In genomic region chr12:83709934-83710333, GRCm38 (mm10) we compare ENCODE assay signal across 23 mouse cellular contexts. TPM values are rescaled to one million over a fixed set of nuclear protein-coding genes. Genes with fewer than 3 reads are reported as not detected.
A peak's percentile ranks its signal among the peaks of the same experiment; 100 is the strongest.
DNase-seq lines count a peak whose midpoint lies in the region; ATAC-seq and TF ChIP-seq lines count a peak whose summit lies in the region.
"Had no signal": no experiment of that assay in that cellular context is flagged by ENCODE, and none has a peak within 500 bp of the region (broad histone marks: within the 10 kb centered on the region; RNA-seq: fewer than 3 reads in every experiment).

No protein-coding gene starts in this region.

- TF ChIP-seq EP300 in liver, postnatal 0 days (IDR thresholded peaks at IDR 0.05; ENCODE audit: low read depth) = no peak

- 79% methylated on average over 2 of the region's 2 CpGs for WGBS in intestine, embryonic 16.5 days
- WGBS in intestine, embryonic 15.5 days = 79% methylated on average over 2 of the region's 2 CpGs
- 66% methylated on average over 2 of the region's 2 CpGs for WGBS in liver, postnatal 0 days (ENCODE audit: insufficient replicate concordance)
- WGBS in liver, embryonic 12.5 days (ENCODE audit: insufficient replicate concordance) = 78% methylated on average over 2 of the region's 2 CpGs
- 92% methylated on average over 2 of the region's 2 CpGs for WGBS in hindbrain, postnatal 0 days

- H3K27ac ChIP-seq in intestine, embryonic 16.5 days (ENCODE audit: low read length) = peak overlapping the region; percentile 95; the same call in 1 of the 2 replicates
- H3K27ac ChIP-seq in intestine, embryonic 15.5 days = no peak overlapping the region
- H3K27ac ChIP-seq in liver, postnatal 0 days (ENCODE audit: low read depth) = peak overlapping the region; percentile 41; the same call in 1 of the 2 replicates
- H3K27ac ChIP-seq in liver, embryonic 12.5 days = no peak overlapping the region
- no peak overlapping the region for H3K27ac ChIP-seq in hindbrain, postnatal 0 days
- H3K27ac ChIP-seq: embryonic facial prominence, embryonic 10.5 days; embryonic facial prominence, embryonic 12.5 days; forebrain, embryonic 13.5 days; forebrain, embryonic 15.5 days had no signal

- no peaks in the 10 kb centered on the region for H3K27me3 ChIP-seq in intestine, embryonic 16.5 days (replicated peaks; ENCODE audit: control insufficient read depth, insufficient read depth, low read length)
- no peaks in the 10 kb centered on the region for H3K27me3 ChIP-seq in intestine, embryonic 15.5 days (replicated peaks)
- H3K27me3 ChIP-seq in liver, postnatal 0 days (ENCODE audit: insufficient read depth, low read length) = no peaks in the 10 kb centered on the region
- no peaks in the 10 kb centered on the region for H3K27me3 ChIP-seq in liver, embryonic 12.5 days (replicated peaks)
- no peaks in the 10 kb centered on the region for H3K27me3 ChIP-seq in hindbrain, postnatal 0 days (ENCODE audit: insufficient read depth, low read length)
- H3K27me3 ChIP-seq: CH12.LX; embryonic facial prominence, embryonic 12.5 days; forebrain, embryonic 13.5 days; forebrain, embryonic 15.5 days; Patski had no signal

- no peak for TF ChIP-seq CTCF in liver, postnatal 0 days (IDR thresholded peaks at IDR 0.05; ENCODE audit: low read depth)
- no peak for TF ChIP-seq CTCF in hindbrain, postnatal 0 days (IDR thresholded peaks at IDR 0.05; ENCODE audit: low read depth)

- ATAC-seq in intestine, embryonic 16.5 days = no peak
- ATAC-seq in intestine, embryonic 15.5 days = no peak
- peak; percentile 66; the same call in 1 of the 2 replicates for ATAC-seq in liver, postnatal 0 days
- no peak for ATAC-seq in liver, embryonic 12.5 days
- ATAC-seq in hindbrain, postnatal 0 days = no peak
- ATAC-seq: activated CD4-positive, CD25-positive, alpha-beta regulatory T cell, adult 4 months; CD4-positive, CD25-positive, alpha-beta regulatory T cell, adult 4 months; forebrain, embryonic 13.5 days; forebrain, embryonic 15.5 days; Patski had no signal

- no peak overlapping the region for H3K9ac ChIP-seq in intestine, embryonic 16.5 days (ENCODE audit: low read depth, low read length)
- no peak overlapping the region for H3K9ac ChIP-seq in intestine, embryonic 15.5 days
- H3K9ac ChIP-seq in liver, postnatal 0 days (replicated peaks) = no peak overlapping the region
- no peak overlapping the region for H3K9ac ChIP-seq in liver, embryonic 12.5 days
- no peak overlapping the region for H3K9ac ChIP-seq in hindbrain, postnatal 0 days (replicated peaks; ENCODE audit: low read length)
- H3K9ac ChIP-seq: embryonic facial prominence, embryonic 12.5 days; forebrain, embryonic 13.5 days; forebrain, embryonic 15.5 days had no signal

- no peaks in the 10 kb centered on the region; the same call in none of the 2 replicates for H3K36me3 ChIP-seq in intestine, embryonic 16.5 days (ENCODE audit: control insufficient read depth, insufficient read depth, low read length)
- 0 out of 2 replicates have a peak, but pooled peaks cover 4% of the 10 kb centered on the region for H3K36me3 ChIP-seq in intestine, embryonic 15.5 days
- peaks cover 36% of the 10 kb centered on the region for H3K36me3 ChIP-seq in liver, postnatal 0 days (replicated peaks; ENCODE audit: insufficient read depth, low read length)
- peaks cover 73% of the 10 kb centered on the region for H3K36me3 ChIP-seq in liver, embryonic 12.5 days
- H3K36me3 ChIP-seq in hindbrain, postnatal 0 days (ENCODE audit: insufficient read depth, low read length) = peaks cover 23% of the 10 kb centered on the region; the same call in 1 of the 2 replicates

- H3K4me3 ChIP-seq in intestine, embryonic 16.5 days (ENCODE audit: low read length) = no peak overlapping the region
- H3K4me3 ChIP-seq in intestine, embryonic 15.5 days (replicated peaks) = no peak overlapping the region
- H3K4me3 ChIP-seq in liver, postnatal 0 days (ENCODE audit: low read depth, low read length) = no peak overlapping the region
- H3K4me3 ChIP-seq in liver, embryonic 12.5 days = no peak overlapping the region
- no peak overlapping the region for H3K4me3 ChIP-seq in hindbrain, postnatal 0 days (ENCODE audit: low read length)
- H3K4me3 ChIP-seq: embryonic facial prominence, embryonic 10.5 days; embryonic facial prominence, embryonic 12.5 days; forebrain, embryonic 13.5 days; forebrain, embryonic 15.5 days had no signal

- peaks cover 6% of the 10 kb centered on the region for H3K4me1 ChIP-seq in intestine, embryonic 16.5 days (ENCODE audit: control insufficient read depth, insufficient read depth, low read length)
- H3K4me1 ChIP-seq in intestine, embryonic 15.5 days (replicated peaks) = no peaks in the 10 kb centered on the region
- H3K4me1 ChIP-seq in liver, postnatal 0 days (ENCODE audit: insufficient read depth) = 0 out of 2 replicates have a peak, but pooled peaks cover 2% of the 10 kb centered on the region
- H3K4me1 ChIP-seq in liver, embryonic 12.5 days = peaks cover 39% of the 10 kb centered on the region
- H3K4me1 ChIP-seq in hindbrain, postnatal 0 days (ENCODE audit: insufficient read depth, low read length) = no peaks in the 10 kb centered on the region
- H3K4me1 ChIP-seq: embryonic facial prominence, embryonic 10.5 days; embryonic facial prominence, embryonic 12.5 days; forebrain, embryonic 13.5 days; forebrain, embryonic 15.5 days had no signal

- no peak overlapping the region for H3K4me2 ChIP-seq in intestine, embryonic 16.5 days (ENCODE audit: low read depth, low read length)
- H3K4me2 ChIP-seq in intestine, embryonic 15.5 days (replicated peaks) = no peak overlapping the region
- no peak overlapping the region for H3K4me2 ChIP-seq in liver, postnatal 0 days (ENCODE audit: low read depth, low read length)
- no peak overlapping the region for H3K4me2 ChIP-seq in liver, embryonic 12.5 days
- H3K4me2 ChIP-seq in hindbrain, postnatal 0 days (ENCODE audit: low read depth, low read length) = no peak overlapping the region
- H3K4me2 ChIP-seq: embryonic facial prominence, embryonic 12.5 days; forebrain, embryonic 13.5 days; forebrain, embryonic 15.5 days had no signal

- DNase-seq in liver, postnatal 0 days = no peak
- DNase-seq in hindbrain, postnatal 0 days (ENCODE audit: low spot score) = no peak
- DNase-seq: adrenal gland, adult 8-10 months; adrenal gland, postnatal 14 days; adrenal gland, postnatal 36 days; B cell, adult 2 months; cerebellum, adult 11-12 months; cerebellum, adult 2 months; cerebellum, adult 9-10 months; cerebellum, postnatal 10 days; cerebellum, postnatal 25 days had no signal

- no peaks in the 10 kb centered on the region for H3K9me3 ChIP-seq in intestine, embryonic 16.5 days (ENCODE audit: control insufficient read depth, low read length)
- no peaks in the 10 kb centered on the region for H3K9me3 ChIP-seq in intestine, embryonic 15.5 days
- no peaks in the 10 kb centered on the region for H3K9me3 ChIP-seq in liver, postnatal 0 days (ENCODE audit: low read length)
- H3K9me3 ChIP-seq in liver, embryonic 12.5 days (replicated peaks) = no peaks in the 10 kb centered on the region
- no peaks in the 10 kb centered on the region for H3K9me3 ChIP-seq in hindbrain, postnatal 0 days (ENCODE audit: low read length)
- H3K9me3 ChIP-seq: embryonic facial prominence, embryonic 10.5 days; embryonic facial prominence, embryonic 12.5 days; forebrain, embryonic 13.5 days; forebrain, embryonic 15.5 days; G1E had no signal

RNA-seq across cellular contexts. Expression of gene Psen1, which starts 22.0 kb away (rescaled TPM):
- polyA plus RNA-seq in intestine, embryonic 16.5 days (2015; fragmentation: Nextera tagmentation; extraction: Ambion mirVana) = 98.6 and 107 TPM in 2 replicates
- 82.5 and 85.1 TPM in 2 replicates for polyA plus RNA-seq in intestine, embryonic 15.5 days (2015; fragmentation: Nextera tagmentation; extraction: Ambion mirVana)
- 18.2 and 18.6 TPM in 2 replicates for polyA plus RNA-seq in liver, postnatal 0 days (2015; fragmentation: Nextera tagmentation; extraction: Ambion mirVana)
- polyA plus RNA-seq in liver, embryonic 12.5 days (2016; fragmentation: Nextera tagmentation; extraction: Ambion mirVana) = 32.2 and 33.0 TPM in 2 replicates
- total RNA-seq in hindbrain, postnatal 0 days (2014; rRNA removed) = 59.3 and 64.5 TPM in 2 replicates
- 56.0 and 56.8 TPM in 2 replicates for polyA plus RNA-seq in hindbrain, postnatal 0 days (2015; fragmentation: Nextera tagmentation; extraction: Ambion mirVana)

RNA-seq across cellular contexts. Expression of gene Papln, which starts 53.5 kb away (rescaled TPM):
- polyA plus RNA-seq in intestine, embryonic 16.5 days (2015; fragmentation: Nextera tagmentation; extraction: Ambion mirVana) = 5.2 and 5.8 TPM in 2 replicates
- polyA plus RNA-seq in intestine, embryonic 15.5 days (2015; fragmentation: Nextera tagmentation; extraction: Ambion mirVana) = 3.6 and 3.7 TPM in 2 replicates
- polyA plus RNA-seq in liver, postnatal 0 days (2015; fragmentation: Nextera tagmentation; extraction: Ambion mirVana) = 0.15 and 0.28 TPM in 2 replicates
- 0.61 and 0.70 TPM in 2 replicates for polyA plus RNA-seq in liver, embryonic 12.5 days (2016; fragmentation: Nextera tagmentation; extraction: Ambion mirVana)
- total RNA-seq in hindbrain, postnatal 0 days (2014; rRNA removed) = 3.0 and 4.9 TPM in 2 replicates
- polyA plus RNA-seq in hindbrain, postnatal 0 days (2015; fragmentation: Nextera tagmentation; extraction: Ambion mirVana) = 0.39 and 0.44 TPM in 2 replicates
- polyA plus RNA-seq: activated CD4-positive, CD25-positive, alpha-beta regulatory T cell, adult 4 months; CD4-positive, CD25-positive, alpha-beta regulatory T cell, adult 4 months had no signal

Comparison
In these comparisons a context has a peak if more than half of its experiments do, and no peak if none do; other contexts are left out.
1. H3K27ac ChIP-seq: peak in intestine, embryonic 16.5 days (single experiment) and liver, postnatal 0 days (single experiment); none in intestine, embryonic 15.5 days (single experiment), liver, embryonic 12.5 days (single experiment) and hindbrain, postnatal 0 days (single experiment).